Mouse (Mus musculus) cortical plate, adult 2 months (tissue): ENCODE measurements around the gene Faf1. TPM values are rescaled to one million over a fixed set of nuclear protein-coding genes. Genes with fewer than 3 reads are reported as not detected.

Experiments
- H3K27ac ChIP-seq: fragments of 200-500 bp; 2 replicates; pipeline ENCODE4 v1.5.1; 2012; ENCODE audit warnings: low read length, control low read depth, inconsistent platforms; ENCODE audit not compliant: insufficient read depth
- H3K4me1 ChIP-seq: fragments of 200-500 bp; 2 replicates; pipeline ENCODE4 v1.6.1; 2011; ENCODE audit warnings: low read length; ENCODE audit not compliant: control insufficient read depth, insufficient read depth
- H3K4me3 ChIP-seq: fragments of 200-500 bp; 2 replicates; pipeline ENCODE4 v1.5.1; 2011; ENCODE audit warnings: mild to moderate bottlenecking, low read length, control low read depth; ENCODE audit not compliant: insufficient read depth
- CTCF ChIP-seq: fragments of 200-500 bp; IDR thresholded peaks from 2 replicates; pipeline ENCODE4 v1.5.1; 2011; ENCODE audit warnings: mild to moderate bottlenecking, control low read depth, low read length; ENCODE audit not compliant: insufficient read depth; ENCODE audit errors: extremely low read depth
- POLR2A ChIP-seq: fragments of 200-500 bp; IDR thresholded peaks from 2 replicates; pipeline ENCODE4 v1.6.1; 2011; ENCODE audit warnings: mild to moderate bottlenecking, low read length, control low read depth; ENCODE audit not compliant: insufficient read depth; ENCODE audit errors: extremely low read depth
- polyA plus RNA-seq: library from polyadenylated mRNA; depleted of rRNA; stranded (reverse); fragments of >200 nt; gene quantifications from 2 replicates; pipeline ENCODE4 v1.2.3, GENCODE M21; 2012

Faf1 gene
- polyA plus RNA-seq, 1 experiment, result 17.9 TPM

GRCm38 (mm10) chr4:109975381-109976240, 299.2 kb downstream of the Faf1 start:
- Histone ChIP-seq H3K4me1 (no peaks in the 10 kb centered on the region), H3K4me3 (no peak overlapping the region), H3K27ac (no peak overlapping the region)
- TF ChIP-seq POLR2A, result no peak
- TF ChIP-seq CTCF, result no peak

DNA sequence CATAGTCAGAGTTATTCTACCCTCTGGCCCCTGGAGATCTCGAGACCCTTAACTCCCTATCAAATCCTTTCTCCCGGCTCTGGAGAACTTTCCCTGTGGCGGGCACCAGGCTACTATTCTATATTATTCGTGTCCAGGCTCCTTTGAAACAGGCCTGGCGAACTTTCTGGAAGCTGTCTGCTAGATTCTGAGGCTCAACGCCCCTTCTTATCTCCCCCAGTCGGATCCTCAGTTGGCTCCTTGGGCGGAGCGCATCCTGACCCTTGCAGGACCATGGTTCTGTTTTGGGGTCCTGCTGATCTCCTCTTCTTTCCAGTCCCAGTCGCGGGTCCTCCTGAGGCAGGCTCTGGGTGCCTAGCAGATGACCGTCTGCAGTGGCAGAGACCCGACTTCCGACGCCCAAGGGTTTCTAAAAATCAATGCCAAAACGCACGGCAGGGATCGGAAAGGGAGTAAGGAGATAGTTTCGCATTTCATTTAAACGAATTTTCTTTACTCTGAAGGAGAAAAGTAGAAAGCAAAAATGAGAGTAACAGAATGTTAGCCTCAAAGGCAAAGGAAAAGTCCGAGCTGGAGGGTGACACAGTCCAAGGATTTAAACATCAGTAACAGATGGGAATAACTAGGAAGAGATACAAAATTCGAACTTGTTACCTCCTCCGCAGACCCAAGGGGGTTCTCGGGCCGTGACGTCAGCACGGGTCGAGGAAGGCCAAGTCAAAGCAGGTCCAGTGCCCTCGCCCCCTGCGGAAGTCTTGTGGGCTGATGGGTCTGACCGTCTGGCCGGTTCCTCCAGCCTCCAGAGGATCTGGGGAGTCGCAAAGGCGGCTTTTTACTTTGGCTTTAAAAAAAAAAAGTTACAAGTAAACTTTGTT, 300.1 kb downstream of the Faf1 start:
- Histone ChIP-seq H3K4me3 (no peak overlapping the region), H3K4me1 (no peaks in the 10 kb centered on the region), H3K27ac (no peak overlapping the region)
- TF ChIP-seq CTCF (no peak), POLR2A (no peak)

- TF ChIP-seq CTCF (no peak), POLR2A (no peak)
- H3K27ac ChIP-seq, result no peak within 1 kb of the TSS
- H3K4me3 ChIP-seq, result peak within 1 kb of the TSS; percentile 6
- no peaks in the 10 kb centered on the region for H3K4me1 ChIP-seq
Measured at GRCm38 (mm10) chr4:109977148-109978067, 301.0 kb downstream of the Faf1 start, which contains the start of gene Dmrta2. Gene Dmrta2, plus strand, starts transcription at chr4:109978053.

GRCm38 (mm10) chr4:109978068-109978857, 301.9 kb downstream of the Faf1 start:
- Histone ChIP-seq H3K27ac (no peak overlapping the region), H3K4me1 (no peaks in the 10 kb centered on the region), H3K4me3 (peak overlapping the region; percentile 6)
- no peak for TF ChIP-seq POLR2A
- TF ChIP-seq CTCF, result no peak

DNA sequence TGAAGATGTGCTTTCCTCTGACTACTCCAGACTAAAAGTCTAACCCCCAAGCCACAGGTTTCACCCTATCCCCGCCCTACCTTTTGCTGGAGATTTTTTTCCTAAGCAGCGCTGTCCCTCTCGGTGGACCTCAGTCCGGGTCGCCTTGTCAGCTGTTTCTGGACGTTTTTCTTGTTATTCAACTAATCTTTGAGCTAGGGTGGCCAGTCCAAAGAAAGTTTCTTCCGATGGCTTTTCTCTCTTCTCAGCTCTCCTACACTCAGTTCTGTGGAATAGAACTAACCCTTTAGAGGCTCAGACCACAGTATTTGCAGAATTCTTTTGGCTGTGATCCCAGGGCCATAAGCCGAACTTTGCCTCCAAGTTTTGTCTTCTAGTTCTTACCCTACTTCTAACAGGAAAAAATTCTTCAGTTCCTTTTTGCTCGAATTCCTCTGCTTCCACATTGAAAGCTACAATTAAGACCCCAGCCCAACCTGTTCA, 302.5 kb downstream of the Faf1 start:
- TF ChIP-seq CTCF (no peak), POLR2A (no peak)
- peak overlapping the region; percentile 6 for H3K4me3 ChIP-seq
- no peaks in the 10 kb centered on the region for H3K4me1 ChIP-seq
- H3K27ac ChIP-seq, result no peak overlapping the region

GRCm38 (mm10) chr4:109979461-109980320, 303.3 kb downstream of the Faf1 start:
- no peak overlapping the region for H3K27ac ChIP-seq

DNA sequence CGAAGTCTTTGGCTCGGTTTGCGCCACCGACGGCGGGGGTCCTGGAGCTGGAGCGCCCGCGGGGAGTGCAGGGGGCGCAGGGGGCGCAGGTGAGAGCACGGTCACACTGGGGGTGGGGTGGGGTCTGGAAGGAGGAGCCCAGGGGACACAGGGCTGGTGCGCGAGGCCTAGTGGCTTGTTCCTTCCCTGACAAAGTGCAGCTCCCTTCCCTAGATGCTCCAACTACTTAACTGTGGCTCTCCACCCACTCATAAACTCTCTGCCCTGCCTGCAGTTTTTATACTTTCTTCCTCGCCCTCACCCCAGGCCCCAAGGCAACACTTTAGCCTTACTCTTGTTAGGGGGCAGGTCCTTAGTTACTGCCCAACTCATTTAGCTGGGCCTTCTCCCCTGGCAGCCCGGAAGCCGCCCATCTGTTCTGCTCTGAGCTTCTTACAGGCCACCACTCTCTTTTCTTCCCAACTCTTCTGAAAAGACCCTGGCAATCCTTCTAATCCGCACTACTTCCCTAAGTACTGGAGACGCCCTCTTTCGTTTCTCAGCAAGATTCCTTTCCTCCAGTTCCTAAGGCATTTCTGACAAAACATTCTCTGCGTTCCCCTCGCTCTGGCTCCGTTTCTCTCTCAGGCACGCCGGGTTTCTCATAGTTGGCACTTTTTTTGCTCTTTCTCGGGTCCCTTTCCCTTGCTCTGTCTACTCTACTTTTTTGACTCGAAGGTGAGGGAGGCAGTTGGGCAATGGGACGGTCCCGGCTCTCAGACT, 304.1 kb downstream of the Faf1 start:
- no peaks in the 10 kb centered on the region for H3K4me1 ChIP-seq
- TF ChIP-seq CTCF (no peak), POLR2A (no peak)
- no peak overlapping the region for H3K4me3 ChIP-seq
- no peak overlapping the region for H3K27ac ChIP-seq

More at GRCm38 (mm10) chr4:109979461-109980320, 303.3 kb downstream of the Faf1 start:
- H3K4me3 ChIP-seq, result no peak overlapping the region
- no peaks in the 10 kb centered on the region for H3K4me1 ChIP-seq
- TF ChIP-seq CTCF, result no peak
- TF ChIP-seq POLR2A, result no peak
